Mouse (Mus musculus) heart, embryonic 10.5 days (tissue): ENCODE measurements around the gene Arl8a. TPM values are rescaled to one million over a fixed set of nuclear protein-coding genes. Genes with fewer than 3 reads are reported as not detected.

Source experiments
- DNase-seq: peaks from one replicate; pipeline ENCODE4 v3.0.0-alpha.2; 2017; ENCODE audit warnings: low spot score
- H3K27ac ChIP-seq: fragments of 300-500 bp; sonication (generic); 2 replicates; pipeline ENCODE4 v1.5.1; 2016; ENCODE audit warnings: mild to moderate bottlenecking
- H3K27me3 ChIP-seq: fragments of 300-500 bp; sonication (generic); 2 replicates; pipeline ENCODE4 v1.6.1; 2016; ENCODE audit warnings: mild to moderate bottlenecking; ENCODE audit not compliant: poor library complexity, insufficient read depth, severe bottlenecking
- H3K36me3 ChIP-seq: fragments of 300-500 bp; sonication (generic); 2 replicates; pipeline ENCODE4 v1.6.1; 2016; ENCODE audit warnings: mild to moderate bottlenecking, moderate library complexity
- H3K4me1 ChIP-seq: fragments of 300-500 bp; sonication (generic); 2 replicates; pipeline ENCODE4 v1.6.1; 2016; ENCODE audit warnings: mild to moderate bottlenecking
- H3K4me3 ChIP-seq: fragments of 300-500 bp; sonication (generic); 2 replicates; pipeline ENCODE4 v1.5.1; 2016; ENCODE audit warnings: mild to moderate bottlenecking, moderate library complexity
- H3K9me3 ChIP-seq: fragments of 300-500 bp; sonication (generic); 2 replicates; pipeline ENCODE4 v1.6.1; 2016; ENCODE audit warnings: mild to moderate bottlenecking, moderate library complexity
- WGBS: fragments of 180-500 bp; shearing (Covaris S2); methylation state at CpG from one replicate; pipeline ENCODE4 v1.1.7; 2016; 5-methylcytosine and 5-hydroxymethylcytosine counted together
- polyA plus RNA-seq: library from polyadenylated mRNA; unstranded; fragments of >200 nt; fragmentation: Nextera tagmentation; extraction: Ambion mirVana; gene quantifications from 2 replicates; pipeline ENCODE4 v1.2.1, GENCODE M21; 2016

The Arl8a gene
- polyA plus RNA-seq, 1 experiment from 2014 or later = 36.5 TPM

DNA sequence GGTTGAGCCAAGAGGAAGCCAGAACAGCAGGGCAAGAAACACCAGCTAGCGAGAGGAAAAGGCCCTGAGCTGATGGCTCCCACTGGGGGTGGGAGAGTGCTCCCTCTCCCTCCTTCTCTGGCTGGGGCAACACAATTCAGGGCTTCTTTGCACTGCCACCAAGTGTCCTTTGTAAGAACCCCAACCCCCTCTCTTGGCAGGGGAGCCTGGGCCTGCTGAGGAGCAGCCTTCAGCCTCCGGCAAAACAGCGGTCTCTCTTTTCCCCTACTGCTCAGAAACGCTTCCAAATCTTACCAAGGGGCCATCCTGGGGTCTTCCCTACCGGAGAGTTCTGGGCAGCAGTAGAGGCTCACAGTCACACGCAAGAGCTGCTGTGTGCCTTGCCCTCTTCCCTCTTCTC is 16.1 kb downstream of the Arl8a start:
- DNase-seq = no peak
- Histone ChIP-seq H3K27me3 (peaks cover 84% of the 10 kb centered on the region), H3K9me3 (no peaks in the 10 kb centered on the region), H3K36me3 (no peaks in the 10 kb centered on the region), H3K27ac (no peak overlapping the region), H3K4me1 (peaks cover 20% of the 10 kb centered on the region), H3K4me3 (no peak overlapping the region)
- WGBS = 42% methylated on average over 6 of the region's 6 CpGs

- DNase-seq = no peak
- H3K27me3 ChIP-seq = peaks cover 61% of the 10 kb centered on the region
- H3K36me3 ChIP-seq = no peaks in the 10 kb centered on the region
- no peak within 1 kb of the TSS for H3K4me3 ChIP-seq
- WGBS = 64% methylated on average over 11 of the region's 11 CpGs
- peaks cover 18% of the 10 kb centered on the region for H3K4me1 ChIP-seq
- H3K9me3 ChIP-seq = no peaks in the 10 kb centered on the region
- H3K27ac ChIP-seq = no peak within 1 kb of the TSS
Observed at GRCm38 (mm10) chr1:135167435-135167834, 20.8 kb downstream of the Arl8a start, which contains the start of gene Gpr37l1. TSS of gene Gpr37l1 (minus strand) at chr1:135167681.

DNA sequence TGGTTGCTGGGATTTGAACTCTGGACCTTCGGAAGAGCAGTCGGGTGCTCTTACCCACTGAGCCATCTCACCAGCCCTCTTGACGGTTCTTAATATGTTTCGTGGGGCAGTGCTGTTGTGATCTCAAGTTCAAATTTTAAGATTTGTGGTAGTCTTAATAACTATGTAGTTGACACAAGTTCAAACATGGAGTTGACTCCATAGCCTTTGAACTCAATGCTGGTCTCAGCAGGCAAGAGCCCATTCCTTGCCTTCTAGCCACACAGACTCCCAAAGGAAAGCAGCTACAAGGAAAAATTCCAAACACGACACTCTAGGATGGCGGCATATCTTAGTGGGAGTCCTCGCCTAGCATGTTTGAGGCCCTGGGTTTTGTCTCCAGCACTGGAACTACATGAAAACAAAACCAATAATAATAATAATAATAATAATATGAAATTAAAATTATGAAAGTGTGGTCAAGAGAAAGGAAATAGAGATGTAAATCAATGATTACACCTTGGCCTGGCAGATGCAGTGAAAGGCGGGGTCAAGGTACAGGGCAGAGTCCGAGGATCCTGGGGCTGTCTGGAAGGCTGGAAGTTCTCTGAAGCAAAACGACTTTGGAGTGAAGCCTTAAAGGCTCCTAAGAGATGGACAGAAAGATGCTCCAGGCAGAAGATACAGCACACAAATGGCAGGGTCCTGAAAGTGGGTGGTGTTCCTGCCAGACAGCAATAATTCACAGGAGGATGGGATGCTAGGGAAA is 22.0 kb downstream of the Arl8a start:
- Histone ChIP-seq H3K36me3 (no peaks in the 10 kb centered on the region), H3K4me3 (no peak overlapping the region), H3K4me1 (peaks cover 18% of the 10 kb centered on the region), H3K9me3 (no peaks in the 10 kb centered on the region), H3K27ac (no peak overlapping the region), H3K27me3 (peaks cover 57% of the 10 kb centered on the region)
- 89% methylated on average over 10 of the region's 10 CpGs for WGBS
- no peak for DNase-seq

DNA sequence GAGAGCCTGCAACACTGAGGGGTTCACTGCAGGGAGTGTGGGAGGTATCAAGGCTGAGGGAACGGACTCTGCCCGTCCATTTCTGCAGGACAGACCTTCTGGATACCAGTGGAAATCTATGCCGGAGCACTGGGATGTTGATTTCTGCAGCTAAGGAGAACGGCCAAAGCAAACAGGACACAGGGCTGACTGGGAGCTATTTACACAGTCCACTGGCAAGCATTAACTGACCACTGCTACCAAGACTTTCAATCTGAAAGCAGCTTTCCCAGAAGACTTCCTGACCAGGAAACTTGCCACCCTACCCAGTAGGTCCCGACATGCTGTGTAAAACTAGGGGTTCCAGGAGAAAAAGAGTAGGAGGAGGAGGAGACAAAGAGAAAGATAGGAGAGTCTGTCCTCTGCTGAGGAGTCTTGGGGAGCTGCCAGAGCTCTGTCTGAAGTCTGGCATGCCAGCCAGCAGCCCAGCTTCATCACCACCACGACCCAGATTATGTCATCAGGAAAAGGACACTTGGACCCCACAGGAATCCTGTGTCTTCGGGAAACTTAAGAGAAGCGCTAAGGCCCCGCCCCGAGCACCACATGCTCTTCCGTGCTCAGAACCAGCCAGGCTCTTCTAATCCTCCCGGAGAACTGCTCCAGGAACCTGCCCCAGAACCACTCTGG is 23.1 kb downstream of the Arl8a start:
- Histone ChIP-seq H3K36me3 (no peaks in the 10 kb centered on the region), H3K27ac (no peak overlapping the region), H3K4me3 (no peak overlapping the region)

DNA sequence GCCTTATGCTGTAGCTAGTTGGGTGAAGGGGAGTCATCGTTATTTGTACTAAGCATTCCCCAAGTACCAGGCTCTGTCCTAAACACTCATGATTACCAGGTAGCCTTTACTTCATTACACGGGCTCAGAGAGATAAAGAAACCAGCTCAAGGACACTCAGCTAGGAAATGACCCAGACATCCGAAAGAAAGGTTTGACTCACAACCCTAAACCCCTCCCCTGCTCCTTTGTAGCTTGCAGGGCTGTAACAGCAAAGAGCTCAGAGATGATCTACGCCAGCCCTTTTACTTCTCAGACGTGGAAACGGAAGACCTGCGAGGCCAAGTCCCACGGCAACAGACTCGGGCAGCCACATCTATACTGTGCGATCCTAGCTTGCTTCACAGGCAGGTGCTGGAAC is 23.7 kb downstream of the Arl8a start:
- DNase-seq = no peak
- 60% methylated on average over 10 of the region's 10 CpGs for WGBS
- peaks cover 45% of the 10 kb centered on the region for H3K27me3 ChIP-seq
- H3K4me1 ChIP-seq = peaks cover 18% of the 10 kb centered on the region
- H3K4me3 ChIP-seq = no peak overlapping the region
- no peaks in the 10 kb centered on the region for H3K9me3 ChIP-seq
- H3K27ac ChIP-seq = 0 out of 2 replicates have a peak overlapping the region, but pooled peaks have one; percentile 19
- H3K36me3 ChIP-seq = no peaks in the 10 kb centered on the region

More for the DNA sequence above, 23.1 kb downstream of the Arl8a start:
- Histone ChIP-seq H3K27me3 (peaks cover 50% of the 10 kb centered on the region), H3K4me1 (peaks cover 18% of the 10 kb centered on the region), H3K9me3 (no peaks in the 10 kb centered on the region)
- DNase-seq = no peak
- WGBS = 48% methylated on average over 12 of the region's 12 CpGs

GRCm38 (mm10) chr1:135171202-135171601 is 24.6 kb downstream of the Arl8a start:
- H3K9me3 ChIP-seq = no peaks in the 10 kb centered on the region
- H3K27me3 ChIP-seq = peaks cover 39% of the 10 kb centered on the region
- H3K36me3 ChIP-seq = no peaks in the 10 kb centered on the region
- WGBS = 78% methylated on average over 7 of the region's 7 CpGs
- H3K27ac ChIP-seq = no peak overlapping the region
- no peak for DNase-seq
- H3K4me1 ChIP-seq = peaks cover 18% of the 10 kb centered on the region
- H3K4me3 ChIP-seq = no peak overlapping the region

- no peak for DNase-seq
- H3K27me3 ChIP-seq = peaks cover 31% of the 10 kb centered on the region
- H3K4me3 ChIP-seq = no peak overlapping the region
- H3K9me3 ChIP-seq = no peaks in the 10 kb centered on the region
- peaks cover 18% of the 10 kb centered on the region for H3K4me1 ChIP-seq
- H3K27ac ChIP-seq = no peak overlapping the region
- no peaks in the 10 kb centered on the region for H3K36me3 ChIP-seq
- 48% methylated on average over 6 of the region's 6 CpGs for WGBS
Observed at GRCm38 (mm10) chr1:135171984-135172383, 25.4 kb downstream of the Arl8a start.

DNA sequence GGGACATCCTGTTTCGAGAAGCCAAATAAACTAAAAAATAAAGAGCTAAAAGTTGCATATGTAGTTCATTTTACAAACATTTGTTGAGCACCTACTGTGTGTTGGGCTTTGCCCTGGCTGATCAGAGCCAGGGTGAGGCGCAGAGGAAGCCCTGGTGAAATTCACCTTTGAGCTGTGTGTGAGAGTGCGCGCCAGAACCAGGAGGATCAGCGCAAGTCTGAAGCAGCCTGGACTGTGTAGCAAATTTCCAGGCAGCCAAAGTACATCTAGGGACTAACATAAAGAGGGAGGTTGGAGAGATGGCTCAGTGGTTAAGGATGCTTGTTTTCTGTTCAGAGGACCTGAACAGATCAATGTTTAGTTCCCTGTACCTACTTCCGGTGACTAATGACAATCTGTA is 26.7 kb downstream of the Arl8a start:
- DNase-seq = no peak
- no peak overlapping the region for H3K27ac ChIP-seq
- H3K4me1 ChIP-seq = peaks cover 12% of the 10 kb centered on the region
- H3K36me3 ChIP-seq = no peaks in the 10 kb centered on the region
- no peaks in the 10 kb centered on the region for H3K9me3 ChIP-seq
- H3K27me3 ChIP-seq = peaks cover 23% of the 10 kb centered on the region
- 88% methylated on average over 6 of the region's 6 CpGs for WGBS
- H3K4me3 ChIP-seq = no peak overlapping the region

DNA sequence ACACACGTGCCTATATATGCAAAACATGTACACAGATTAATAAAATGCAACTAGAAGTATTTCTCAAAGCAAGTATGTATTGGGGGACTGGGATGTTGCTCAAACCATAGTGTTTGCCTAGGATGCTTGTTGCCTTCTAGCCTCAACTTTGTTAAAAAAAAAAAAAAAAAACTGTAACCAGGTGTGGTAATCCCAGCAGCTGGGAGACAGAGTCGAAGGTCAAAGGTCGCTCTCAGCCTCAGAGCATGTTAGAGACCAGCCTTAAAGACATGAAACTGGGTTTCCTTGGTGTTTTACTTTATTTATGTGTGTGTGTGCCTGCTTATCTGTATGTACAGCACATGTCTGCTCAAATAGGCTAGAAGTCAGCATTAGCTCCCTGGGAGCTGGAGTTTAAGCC is 28.6 kb downstream of the Arl8a start:
- 80% methylated on average over 3 of the region's 3 CpGs for WGBS

DNA sequence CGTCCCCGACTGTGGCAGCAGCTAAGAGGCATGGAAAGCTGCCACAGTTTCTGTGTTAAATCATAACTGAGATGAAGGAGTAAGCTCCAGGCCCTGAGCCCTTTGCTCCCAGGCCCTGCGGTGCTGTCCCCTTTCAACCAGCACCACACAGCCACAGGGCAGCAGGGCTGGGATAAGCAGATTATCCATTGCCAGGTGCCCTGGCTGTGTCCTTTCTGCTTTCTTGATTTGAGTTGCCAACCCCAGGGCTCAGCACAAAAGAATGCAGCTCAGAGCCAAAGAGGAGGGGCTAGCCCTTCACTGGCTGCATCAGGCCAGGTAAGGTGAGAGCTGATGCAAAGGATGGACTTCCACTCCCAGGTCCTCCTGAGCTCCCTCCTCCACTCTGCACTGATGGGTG is 31.1 kb downstream of the Arl8a start:
- Histone ChIP-seq H3K4me1 (peaks cover 10% of the 10 kb centered on the region), H3K36me3 (no peaks in the 10 kb centered on the region), H3K27ac (no peak overlapping the region), H3K9me3 (no peaks in the 10 kb centered on the region), H3K27me3 (peaks cover 40% of the 10 kb centered on the region), H3K4me3 (no peak overlapping the region)
- WGBS = 91% methylated on average over 3 of the region's 3 CpGs
- no peak for DNase-seq

More for the DNA sequence above, 28.6 kb downstream of the Arl8a start:
- H3K4me3 ChIP-seq = no peak overlapping the region
- peaks cover 3% of the 10 kb centered on the region for H3K4me1 ChIP-seq
- no peaks in the 10 kb centered on the region for H3K9me3 ChIP-seq
- no peaks in the 10 kb centered on the region for H3K36me3 ChIP-seq
- DNase-seq = no peak
- H3K27ac ChIP-seq = no peak overlapping the region
- peaks cover 25% of the 10 kb centered on the region for H3K27me3 ChIP-seq

DNA sequence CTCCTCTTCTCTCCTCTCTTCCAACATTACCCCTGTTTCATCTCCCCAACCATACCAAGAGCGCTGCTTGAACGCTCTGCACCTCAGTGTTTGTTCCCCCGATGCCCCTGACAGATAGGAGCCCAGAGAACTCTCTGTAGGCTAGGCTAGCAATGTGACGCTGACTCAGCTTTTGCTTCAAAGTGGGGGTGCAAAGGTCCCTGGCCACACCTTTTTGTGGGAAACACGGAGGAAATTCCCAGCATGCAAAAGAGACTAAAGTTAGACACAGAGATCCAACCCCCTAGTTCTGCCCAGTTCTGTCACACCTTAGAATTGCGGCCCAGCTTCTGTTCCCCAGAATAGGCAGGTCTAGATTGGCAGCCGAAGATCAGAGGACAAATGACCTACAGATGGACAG is 32.2 kb downstream of the Arl8a start:
- peaks cover 21% of the 10 kb centered on the region for H3K4me1 ChIP-seq

GRCm38 (mm10) chr1:135180830-135181229 is 34.2 kb downstream of the Arl8a start:
- Histone ChIP-seq H3K4me1 (peaks cover 27% of the 10 kb centered on the region), H3K36me3 (no peaks in the 10 kb centered on the region), H3K27me3 (peaks cover 51% of the 10 kb centered on the region), H3K9me3 (no peaks in the 10 kb centered on the region), H3K4me3 (no peak overlapping the region), H3K27ac (no peak overlapping the region)
- WGBS = 63% methylated on average over 10 of the region's 10 CpGs
- DNase-seq = no peak

More for the DNA sequence above, 32.2 kb downstream of the Arl8a start:
- no peak overlapping the region for H3K4me3 ChIP-seq
- no peaks in the 10 kb centered on the region for H3K36me3 ChIP-seq
- no peak for DNase-seq
- H3K9me3 ChIP-seq = no peaks in the 10 kb centered on the region
- H3K27me3 ChIP-seq = peaks cover 43% of the 10 kb centered on the region
- 81% methylated on average over 7 of the region's 7 CpGs for WGBS
- no peak overlapping the region for H3K27ac ChIP-seq

- peaks cover 27% of the 10 kb centered on the region for H3K4me1 ChIP-seq
- WGBS = 70% methylated on average over 4 of the region's 4 CpGs
- no peaks in the 10 kb centered on the region for H3K9me3 ChIP-seq
- H3K27me3 ChIP-seq = peaks cover 55% of the 10 kb centered on the region
- H3K4me3 ChIP-seq = no peak overlapping the region
- no peak overlapping the region for H3K27ac ChIP-seq
- no peaks in the 10 kb centered on the region for H3K36me3 ChIP-seq
- DNase-seq = no peak
Observed at GRCm38 (mm10) chr1:135181275-135181674, 34.7 kb downstream of the Arl8a start.
